Mouse (Mus musculus) erythroblast, embryonic 14.5 days (primary cell): Measurements from ENCODE around the gene Rnasek.

Experiments
- GATA1 ChIP-seq: IDR thresholded peaks from 2 replicates; pipeline ENCODE4 v1.6.1; 2012; ENCODE audit warnings: low read length, inconsistent platforms, mixed read lengths
- TAL1 ChIP-seq: IDR thresholded peaks from 3 replicates; pipeline ENCODE4 v1.6.1; 2012; ENCODE audit warnings: low read length, inconsistent platforms, mixed read lengths

DNA sequence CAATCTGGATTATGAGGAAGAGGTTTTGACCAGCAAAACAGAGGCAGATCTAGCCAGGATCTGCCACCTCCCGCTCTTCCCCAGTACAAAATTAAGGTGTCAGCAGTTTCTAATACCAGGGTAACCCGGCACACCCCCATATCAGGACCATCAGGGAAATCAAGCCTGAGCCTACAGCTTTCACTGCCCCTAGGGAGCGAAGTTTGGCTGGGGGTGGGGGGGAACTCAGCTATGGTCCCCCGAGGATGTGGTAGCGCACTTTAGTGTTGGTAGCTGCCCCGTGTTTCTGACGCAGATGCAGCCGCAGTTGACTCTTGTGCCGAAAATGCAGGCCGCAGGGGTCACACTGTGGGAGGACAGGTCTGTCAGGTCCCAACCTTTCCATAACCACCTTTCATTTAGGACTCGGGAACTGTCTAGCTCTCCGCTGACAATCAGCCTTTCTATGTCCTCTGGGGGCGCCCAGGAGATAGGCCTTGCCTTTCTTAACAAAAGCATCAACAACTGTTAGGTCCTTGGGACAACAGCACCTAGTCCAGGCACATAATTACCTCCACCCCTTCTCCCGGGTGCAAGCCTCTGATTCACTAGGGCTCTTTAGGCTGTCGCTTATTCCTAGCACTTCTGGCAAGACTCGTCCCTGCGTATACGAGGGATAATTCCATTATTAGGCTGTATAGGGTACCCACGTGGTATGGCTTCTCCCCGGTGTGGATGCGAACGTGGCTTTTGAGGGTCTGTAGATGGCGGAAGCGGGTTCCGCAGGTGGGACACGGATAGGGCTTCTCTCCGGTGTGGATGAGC is 13.6 kb downstream of the Rnasek start:
- TF ChIP-seq GATA1 (no peak), TAL1 (no peak)
